Mouse (Mus musculus) natural killer cell, adult 2 months (primary cell): Measurements from ENCODE around the gene Zfp985.
"Not testable (repeated sequence)": the region's sequence is repeated elsewhere in the genome, so short reads cannot be mapped to it uniquely, and the experiment has no call there.

Experiments
- DNase-seq, 2 experiments: peaks; one replicate each; pipeline ENCODE4 v3.0.0; 2022; ENCODE audit warnings: low spot score in 2 of 2

Gene Zfp985

GRCm38 (mm10) chr4:147553071-147553470 is at the start of gene Zfp985:
Zfp985 (plus strand) TSS chr4:147553277.
- not testable (repeated sequence) for DNase-seq

GRCm38 (mm10) chr4:147509174-147509573 is 43.9 kb upstream of the Zfp985 start:
- no peak for DNase-seq

- no peak for DNase-seq
Observed at GRCm38 (mm10) chr4:147518981-147519380, 34.1 kb upstream of the Zfp985 start.

GRCm38 (mm10) chr4:147520100-147520499 is 33.0 kb upstream of the Zfp985 start:
- no peak for DNase-seq

- no peak for DNase-seq
Observed at GRCm38 (mm10) chr4:147525125-147525524, 28.0 kb upstream of the Zfp985 start.

GRCm38 (mm10) chr4:147530366-147530765 is 22.7 kb upstream of the Zfp985 start:
- DNase-seq, result no peak

- not testable (repeated sequence) for DNase-seq
Observed at GRCm38 (mm10) chr4:147535916-147536315, 17.2 kb upstream of the Zfp985 start.

- no peak for DNase-seq
Observed at GRCm38 (mm10) chr4:147537702-147538101, 15.4 kb upstream of the Zfp985 start.

GRCm38 (mm10) chr4:147539918-147540317 is 13.2 kb upstream of the Zfp985 start, which contains the start of gene Gm16503:
Gm16503 (plus strand) TSS chr4:147540218.
- DNase-seq, result not testable (repeated sequence)

GRCm38 (mm10) chr4:147541105-147541504 is 12.0 kb upstream of the Zfp985 start:
- no peak for DNase-seq

- not testable (repeated sequence) for DNase-seq
Observed at GRCm38 (mm10) chr4:147554361-147554760, 1.3 kb downstream of the Zfp985 start.

- DNase-seq, result not testable (repeated sequence)
Observed at GRCm38 (mm10) chr4:147556921-147557320, 3.8 kb downstream of the Zfp985 start.

GRCm38 (mm10) chr4:147558011-147558410 is 4.9 kb downstream of the Zfp985 start:
- not testable (repeated sequence) for DNase-seq

GRCm38 (mm10) chr4:147559096-147559495 is 6.0 kb downstream of the Zfp985 start:
- DNase-seq, result not testable (repeated sequence)

- DNase-seq, result no peak
Observed at GRCm38 (mm10) chr4:147565426-147566220, 12.5 kb downstream of the Zfp985 start.

- DNase-seq, result not testable (repeated sequence)
Observed at GRCm38 (mm10) chr4:147571156-147571555, 18.1 kb downstream of the Zfp985 start.

- not testable (repeated sequence) for DNase-seq
Observed at GRCm38 (mm10) chr4:147579371-147579770, 26.3 kb downstream of the Zfp985 start.

GRCm38 (mm10) chr4:147586511-147587473 is 33.7 kb downstream of the Zfp985 start:
- no peak for DNase-seq

- DNase-seq, result not testable (repeated sequence)
Observed at GRCm38 (mm10) chr4:147594630-147595029, 41.6 kb downstream of the Zfp985 start.

GRCm38 (mm10) chr4:147597685-147598084 is 44.6 kb downstream of the Zfp985 start:
- DNase-seq, result no peak

GRCm38 (mm10) chr4:147598831-147599230 is 45.8 kb downstream of the Zfp985 start:
- no peak for DNase-seq

- DNase-seq, result no peak
Observed at GRCm38 (mm10) chr4:147601881-147602280, 48.8 kb downstream of the Zfp985 start.
